Mouse (Mus musculus) ES-Bruce4 (cell line): Measurements from ENCODE around the gene Mpzl1. TPM values are rescaled to one million over a fixed set of nuclear protein-coding genes. Genes with fewer than 3 reads are reported as not detected.
A peak's percentile ranks its signal among the peaks of the same experiment; 100 is the strongest.

Source experiments
- H3K27ac ChIP-seq: 2 replicates; pipeline ENCODE4 v1.5.1; 2012; ENCODE audit warnings: low read length, inconsistent platforms; ENCODE audit not compliant: insufficient read depth
- H3K27me3 ChIP-seq: 2 replicates; pipeline ENCODE4 v1.6.1; 2012; ENCODE audit warnings: mild to moderate bottlenecking, low read length, inconsistent platforms; ENCODE audit not compliant: control insufficient read depth, poor library complexity, insufficient read depth, severe bottlenecking
- H3K36me3 ChIP-seq: 2 replicates; pipeline ENCODE4 v1.6.1; 2012; ENCODE audit warnings: inconsistent platforms, mild to moderate bottlenecking, low read length, moderate library complexity; ENCODE audit not compliant: control insufficient read depth, poor library complexity, insufficient read depth, severe bottlenecking
- H3K4me1 ChIP-seq: one replicate; pipeline ENCODE4 v1.8.1; 2011; ENCODE audit warnings: low read length; ENCODE audit not compliant: control insufficient read depth, insufficient read depth
- H3K4me3 ChIP-seq: 2 replicates; pipeline ENCODE4 v1.5.1; 2011; ENCODE audit warnings: low read depth, mild to moderate bottlenecking, low read length
- H3K9ac ChIP-seq: 2 replicates; pipeline ENCODE4 v1.6.1; 2012; ENCODE audit warnings: low read depth, mild to moderate bottlenecking, inconsistent platforms; ENCODE audit not compliant: poor library complexity, severe bottlenecking
- H3K9me3 ChIP-seq: replicated peaks from 2 replicates; pipeline ENCODE4 v1.6.1; 2012; ENCODE audit warnings: mild to moderate bottlenecking, low read length, inconsistent platforms; ENCODE audit not compliant: control insufficient read depth, poor library complexity, insufficient read depth, severe bottlenecking
- CTCF ChIP-seq: IDR thresholded peaks from one replicate; pipeline ENCODE4 v1.8.1; 2011; ENCODE audit warnings: low read depth, low read length
- EP300 ChIP-seq: IDR thresholded peaks from 2 replicates; pipeline ENCODE4 v1.6.1; 2011; ENCODE audit warnings: low read depth, low read length; ENCODE audit not compliant: insufficient read depth
- POLR2A ChIP-seq: IDR thresholded peaks from one replicate; pipeline ENCODE4 v1.8.1; 2011; ENCODE audit warnings: low read length; ENCODE audit not compliant: insufficient read depth
- polyA plus RNA-seq: library from polyadenylated mRNA; stranded (reverse); fragments of >200 nt; gene quantifications from 2 replicates; pipeline ENCODE4 v1.2.4, GENCODE M21; 2011; ENCODE audit warnings: low read depth; ENCODE audit not compliant: missing spikeins, insufficient read depth, insufficient read length

Gene Mpzl1
- polyA plus RNA-seq, 1 experiment = 122 TPM

DNA sequence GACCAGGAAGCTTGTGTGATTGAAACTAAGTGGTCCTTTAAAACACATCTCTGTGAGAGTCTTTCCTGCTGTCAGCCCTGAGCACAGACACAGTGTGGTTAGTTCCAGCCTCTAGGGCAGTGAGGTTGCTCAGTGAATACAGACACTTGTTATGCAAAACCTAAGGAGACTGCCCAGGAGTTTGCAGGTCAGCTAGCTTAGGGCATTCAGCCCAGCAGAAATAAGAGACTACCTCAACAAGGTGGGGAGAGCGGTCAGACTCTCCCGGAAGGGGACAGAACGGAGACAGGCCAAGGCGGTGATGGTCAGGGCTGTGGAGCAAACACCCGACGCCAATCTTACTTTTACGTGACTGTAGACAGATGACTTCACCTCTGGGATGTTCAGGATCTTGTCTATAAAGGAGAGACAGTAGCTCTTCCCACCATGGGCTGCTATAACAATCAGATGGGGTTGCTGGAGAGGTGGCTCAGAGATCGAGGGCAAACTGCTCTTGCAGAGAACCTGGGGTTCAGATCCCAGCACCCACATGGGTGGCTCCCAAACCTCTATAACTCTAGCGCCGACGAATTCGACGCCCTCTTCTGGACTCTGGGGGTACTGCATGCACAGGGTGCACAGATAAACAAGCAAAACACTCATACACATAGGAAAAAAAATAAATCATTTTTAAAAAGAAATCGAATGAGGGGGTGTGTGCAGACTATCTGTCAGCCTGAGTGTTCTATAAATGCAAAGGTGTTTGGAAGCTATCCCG, 44.7 kb upstream of the Mpzl1 start:
- H3K4me3 ChIP-seq = no peak overlapping the region
- TF ChIP-seq CTCF (peak; percentile 43), POLR2A (no peak), EP300 (0 out of 2 replicates have a peak, but pooled peaks have one; percentile 2)

DNA sequence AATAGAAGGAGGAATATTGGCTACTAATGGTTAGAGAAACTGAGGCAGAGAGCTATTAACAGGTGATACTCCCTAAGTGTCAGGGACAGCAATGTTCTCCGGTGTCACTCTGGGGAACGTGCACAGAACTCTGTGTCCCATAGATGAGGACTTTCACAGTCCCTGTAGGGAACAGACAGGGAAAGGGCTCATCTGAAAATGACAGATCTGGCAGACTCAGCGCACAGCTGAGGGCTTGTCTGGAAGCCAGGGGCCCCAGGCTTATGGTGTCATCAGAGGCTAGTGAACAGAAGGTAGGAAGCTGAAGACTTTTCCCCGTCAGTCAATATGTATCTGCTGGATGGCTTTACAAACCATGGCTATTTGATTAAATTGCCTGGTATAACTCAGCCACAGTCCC, 43.2 kb upstream of the Mpzl1 start:
- H3K4me3 ChIP-seq = no peak overlapping the region
- no peaks in the 10 kb centered on the region for H3K27me3 ChIP-seq
- H3K27ac ChIP-seq = no peak overlapping the region
- H3K9me3 ChIP-seq = no peaks in the 10 kb centered on the region
- no peaks in the 10 kb centered on the region for H3K36me3 ChIP-seq
- H3K4me1 ChIP-seq = no peaks in the 10 kb centered on the region
- no peak for TF ChIP-seq POLR2A
- TF ChIP-seq CTCF = no peak
- no peak for TF ChIP-seq EP300
- H3K9ac ChIP-seq = no peak overlapping the region

More for the DNA sequence above, 44.7 kb upstream of the Mpzl1 start:
- Histone ChIP-seq H3K36me3 (no peaks in the 10 kb centered on the region), H3K9ac (no peak overlapping the region), H3K27me3 (no peaks in the 10 kb centered on the region), H3K9me3 (no peaks in the 10 kb centered on the region), H3K4me1 (no peaks in the 10 kb centered on the region), H3K27ac (no peak overlapping the region)

DNA sequence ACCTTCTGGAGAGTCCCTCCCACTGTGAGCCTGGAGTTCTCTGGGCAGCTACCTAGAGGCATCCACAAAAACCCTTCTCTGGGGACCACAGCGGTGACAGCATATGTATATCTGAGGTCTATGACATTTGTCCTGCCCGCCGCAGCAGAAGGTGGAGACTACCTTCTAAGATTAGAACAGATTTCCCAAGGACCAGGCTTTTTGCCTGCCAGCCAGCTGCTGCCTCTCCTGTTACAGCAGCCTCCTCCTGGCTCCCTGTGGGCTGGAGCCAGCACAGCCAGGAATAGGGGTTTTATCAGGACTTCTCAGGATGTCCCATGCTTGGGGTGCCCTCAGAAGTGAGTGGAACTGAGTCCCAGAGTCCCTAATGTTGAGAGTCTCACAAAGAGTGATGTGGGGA, 42.7 kb upstream of the Mpzl1 start:
- Histone ChIP-seq H3K9me3 (no peaks in the 10 kb centered on the region), H3K9ac (no peak overlapping the region), H3K27me3 (no peaks in the 10 kb centered on the region), H3K4me3 (no peak overlapping the region), H3K36me3 (no peaks in the 10 kb centered on the region), H3K4me1 (no peaks in the 10 kb centered on the region), H3K27ac (no peak overlapping the region)
- TF ChIP-seq POLR2A = no peak
- TF ChIP-seq CTCF = no peak
- no peak for TF ChIP-seq EP300

DNA sequence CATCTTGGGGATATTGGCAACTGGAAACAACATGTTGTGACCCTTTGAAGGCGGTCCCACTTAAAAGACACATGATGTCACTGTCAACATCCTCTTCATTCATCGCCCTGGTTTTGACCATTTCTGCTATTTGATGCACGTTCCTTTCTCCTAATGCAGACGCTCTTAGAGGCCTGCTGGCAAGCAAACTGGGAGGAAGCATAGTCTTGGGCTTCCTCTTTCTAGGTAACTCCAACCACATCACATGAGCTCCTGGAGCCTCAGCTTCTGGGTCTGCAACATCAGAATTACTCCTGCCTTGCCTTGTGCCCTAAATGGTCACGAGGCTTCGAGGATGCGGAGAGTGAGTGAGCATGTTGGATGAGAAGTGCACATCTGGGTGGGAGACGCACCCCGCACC, 40.8 kb upstream of the Mpzl1 start:
- no peak overlapping the region for H3K9ac ChIP-seq
- H3K9me3 ChIP-seq = no peaks in the 10 kb centered on the region
- TF ChIP-seq EP300 (no peak), CTCF (no peak), POLR2A (no peak)
- no peak overlapping the region for H3K27ac ChIP-seq
- H3K4me3 ChIP-seq = no peak overlapping the region
- H3K36me3 ChIP-seq = no peaks in the 10 kb centered on the region
- no peaks in the 10 kb centered on the region for H3K4me1 ChIP-seq
- no peaks in the 10 kb centered on the region for H3K27me3 ChIP-seq

DNA sequence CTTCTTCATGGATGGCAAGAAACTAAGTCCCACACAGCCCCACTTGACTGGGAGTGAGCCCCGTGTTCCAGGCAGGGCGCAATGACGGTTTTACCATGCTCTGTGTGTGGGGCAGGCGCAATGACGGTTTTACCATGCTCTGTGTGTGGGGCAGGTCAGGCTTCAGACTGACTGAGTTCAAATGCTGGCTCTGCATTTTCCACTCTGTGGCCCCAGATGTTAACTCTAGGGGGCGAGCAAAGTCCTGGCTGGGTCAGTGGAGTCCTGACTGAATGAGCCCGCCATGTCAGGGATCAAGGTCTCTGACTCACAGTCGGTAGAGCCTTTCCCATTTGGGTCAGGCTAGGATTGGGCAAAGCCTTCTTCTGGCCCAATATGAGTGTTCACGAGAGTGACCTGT, 38.0 kb upstream of the Mpzl1 start:
- Histone ChIP-seq H3K27me3 (no peaks in the 10 kb centered on the region), H3K9ac (no peak overlapping the region), H3K36me3 (no peaks in the 10 kb centered on the region), H3K9me3 (no peaks in the 10 kb centered on the region), H3K4me1 (no peaks in the 10 kb centered on the region), H3K27ac (no peak overlapping the region), H3K4me3 (no peak overlapping the region)
- TF ChIP-seq POLR2A (no peak), CTCF (peak; percentile 21)

DNA sequence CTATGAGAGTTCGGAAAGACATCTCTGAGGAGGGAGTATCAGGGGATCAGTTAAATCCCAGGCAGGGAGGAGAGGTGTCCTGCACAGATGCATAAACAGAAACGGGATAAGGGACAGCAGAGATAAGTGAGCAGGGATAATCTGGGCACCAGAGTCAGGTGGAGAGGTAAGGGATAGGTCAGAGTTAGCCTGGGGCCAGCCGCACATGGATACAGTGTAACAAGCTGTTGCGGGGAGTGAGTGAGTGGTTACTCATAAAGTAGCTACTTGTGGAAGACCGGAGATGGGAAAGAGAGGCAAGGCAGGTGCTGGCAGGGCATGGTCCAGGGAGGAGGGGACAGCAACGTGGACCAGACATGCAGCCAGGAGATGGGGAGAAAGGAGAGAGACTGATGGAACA, 35.7 kb upstream of the Mpzl1 start:
- Histone ChIP-seq H3K9ac (no peak overlapping the region), H3K27ac (no peak overlapping the region), H3K9me3 (no peaks in the 10 kb centered on the region), H3K4me3 (no peak overlapping the region), H3K27me3 (no peaks in the 10 kb centered on the region), H3K4me1 (no peaks in the 10 kb centered on the region), H3K36me3 (no peaks in the 10 kb centered on the region)
- no peak for TF ChIP-seq POLR2A
- no peak for TF ChIP-seq EP300
- no peak for TF ChIP-seq CTCF
